13 mouse cellular contexts compared by ENCODE assay signal in the genomic region with DNA sequence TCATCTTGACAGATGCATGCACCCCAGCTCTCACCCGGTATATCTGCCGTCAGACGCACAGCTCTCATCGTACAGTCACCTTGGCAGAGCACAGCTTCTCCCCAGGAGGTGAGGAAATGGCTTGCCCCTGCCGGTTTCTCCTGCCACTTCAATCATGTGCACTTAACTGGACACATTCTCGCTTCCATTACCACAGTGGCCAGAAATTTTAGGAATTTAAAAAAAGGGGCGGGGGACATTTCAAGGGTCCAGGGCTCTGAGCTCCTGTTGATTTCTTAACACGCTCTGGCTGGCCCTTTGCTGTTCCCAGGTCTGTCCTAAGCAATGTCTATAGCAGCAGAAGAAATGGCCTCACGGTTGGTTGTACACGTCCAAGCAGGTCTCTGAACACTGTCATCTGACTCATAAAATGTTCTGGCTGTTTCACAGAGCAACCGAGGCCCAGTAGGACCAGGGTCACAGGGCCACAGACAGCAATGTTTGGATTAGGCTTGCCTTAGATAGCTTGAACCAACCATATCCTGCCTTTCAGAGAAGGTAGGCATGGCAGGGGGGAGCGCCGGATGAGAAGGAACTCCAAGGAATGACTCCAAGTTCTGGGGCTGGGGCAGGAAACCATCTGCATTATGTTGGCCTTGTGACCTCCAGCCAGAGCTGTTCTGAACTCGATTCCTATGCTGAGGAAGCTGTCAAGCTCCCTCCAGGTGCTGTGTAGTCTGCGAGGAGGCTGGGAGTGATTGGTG. TPM values are rescaled to one million over a fixed set of nuclear protein-coding genes. Genes with fewer than 3 reads are reported as not detected.
DNase-seq lines count a peak whose midpoint lies in the region; ATAC-seq and TF ChIP-seq lines count a peak whose summit lies in the region.
"Had no signal": no experiment of that assay in that cellular context is flagged by ENCODE, and none has a peak within 500 bp of the region (broad histone marks: within the 10 kb centered on the region; RNA-seq: fewer than 3 reads in every experiment).

No protein-coding gene starts in this region.

- no peaks in the 10 kb centered on the region for H3K9me3 ChIP-seq in heart, embryonic 12.5 days (replicated peaks)
- H3K9me3 ChIP-seq in heart, postnatal 0 days (replicated peaks; ENCODE audit: control insufficient read depth, low read length): no peaks in the 10 kb centered on the region
- H3K9me3 ChIP-seq in forebrain, embryonic 11.5 days (ENCODE audit: control insufficient read depth, low read length): no peaks in the 10 kb centered on the region
- H3K9me3 ChIP-seq: embryonic facial prominence, embryonic 15.5 days had no signal

- no peak for DNase-seq in heart, postnatal 25 days (ENCODE audit: low spot score)
- peak; percentile 31 to 49 for DNase-seq in urinary bladder, postnatal 36 days (ENCODE audit: low spot score in 2 of 2)
- no peak for DNase-seq in urinary bladder, postnatal 4 days (ENCODE audit: low spot score in 2 of 2)
- no peak for DNase-seq in heart, postnatal 0 days (ENCODE audit: low spot score)
- DNase-seq in forebrain, embryonic 11.5 days (ENCODE audit: low spot score): no peak
- no peak for DNase-seq in layer of hippocampus, postnatal 10 days (ENCODE audit: low spot score in 2 of 2)
- DNase-seq in layer of hippocampus, postnatal 14 days (ENCODE audit: low spot score in 2 of 2): no peak
- DNase-seq: thymus, adult 18-20 months had no signal

- 38% methylated on average over 15 of the region's 15 CpGs for WGBS in heart, embryonic 12.5 days
- 43% methylated on average over 15 of the region's 15 CpGs for WGBS in heart, postnatal 0 days
- WGBS in forebrain, embryonic 11.5 days: 71% methylated on average over 15 of the region's 15 CpGs

- H3K27ac ChIP-seq in heart, embryonic 12.5 days (ENCODE audit: poor library complexity, severe bottlenecking): peak overlapping the region; percentile 30; the same call in 1 of the 2 replicates
- peak overlapping the region; percentile 63 for H3K27ac ChIP-seq in heart, postnatal 0 days (ENCODE audit: low read depth)
- no peak overlapping the region for H3K27ac ChIP-seq in forebrain, embryonic 11.5 days (ENCODE audit: low read depth, low read length)
- H3K27ac ChIP-seq: embryonic facial prominence, embryonic 15.5 days; hindbrain, embryonic 14.5 days had no signal

- 0 out of 2 replicates have a peak overlapping the region, but pooled peaks have one; percentile 14 for H3K4me2 ChIP-seq in heart, embryonic 12.5 days
- H3K4me2 ChIP-seq in heart, postnatal 0 days (ENCODE audit: low read depth, low read length): no peak overlapping the region
- H3K4me2 ChIP-seq in forebrain, embryonic 11.5 days (ENCODE audit: low read depth, low read length, severe bottlenecking): no peak overlapping the region
- H3K4me2 ChIP-seq: embryonic facial prominence, embryonic 15.5 days; hindbrain, embryonic 14.5 days; liver, embryonic 11.5 days had no signal

- no peak overlapping the region for H3K9ac ChIP-seq in heart, embryonic 12.5 days
- no peak overlapping the region for H3K9ac ChIP-seq in heart, postnatal 0 days (replicated peaks; ENCODE audit: low read depth, low read length)
- H3K9ac ChIP-seq in forebrain, embryonic 11.5 days (ENCODE audit: low read length): no peak overlapping the region
- H3K9ac ChIP-seq: embryonic facial prominence, embryonic 15.5 days; hindbrain, embryonic 14.5 days had no signal

- H3K4me3 ChIP-seq in heart, embryonic 12.5 days: no peak overlapping the region
- H3K4me3 ChIP-seq in heart, postnatal 0 days (ENCODE audit: low read depth, low read length): no peak overlapping the region
- no peak overlapping the region for H3K4me3 ChIP-seq in forebrain, embryonic 11.5 days (ENCODE audit: low read depth, low read length)
- H3K4me3 ChIP-seq: embryonic facial prominence, embryonic 15.5 days had no signal

- H3K27me3 ChIP-seq in heart, embryonic 12.5 days (replicated peaks): peaks cover 18% of the 10 kb centered on the region
- peaks cover 20% of the 10 kb centered on the region for H3K27me3 ChIP-seq in heart, postnatal 0 days (ENCODE audit: control insufficient read depth, insufficient read depth, low read length)
- H3K27me3 ChIP-seq in forebrain, embryonic 11.5 days (ENCODE audit: control insufficient read depth, insufficient read depth, low read length): peaks cover 21% of the 10 kb centered on the region

- TF ChIP-seq EP300 in heart, postnatal 0 days (IDR thresholded peaks at IDR 0.05; ENCODE audit: low read depth): no peak

- no peak for ATAC-seq in heart, embryonic 12.5 days (ENCODE audit: insufficient number of reproducible peaks, low FRiP score)
- 0 out of 2 replicates have a peak, but pooled peaks have one; percentile 16 for ATAC-seq in heart, postnatal 0 days (ENCODE audit: insufficient read depth, low read depth)
- ATAC-seq in forebrain, embryonic 11.5 days (replicated peaks; ENCODE audit: low FRiP score): no peak
- ATAC-seq: midbrain, embryonic 16.5 days had no signal

- no peak for TF ChIP-seq CTCF in heart, postnatal 0 days (IDR thresholded peaks at IDR 0.05; ENCODE audit: low read depth)

- intact Hi-C loops in heart, postnatal 25 days (cut with DNase I): no loop called here

- H3K36me3 ChIP-seq in heart, embryonic 12.5 days: no peaks in the 10 kb centered on the region
- no peaks in the 10 kb centered on the region for H3K36me3 ChIP-seq in heart, postnatal 0 days (replicated peaks; ENCODE audit: control insufficient read depth, insufficient read depth, low read length)
- H3K36me3 ChIP-seq in forebrain, embryonic 11.5 days (ENCODE audit: control insufficient read depth, insufficient read depth, low read length): no peaks in the 10 kb centered on the region
- H3K36me3 ChIP-seq: embryonic facial prominence, embryonic 15.5 days had no signal

- peaks cover 34% of the 10 kb centered on the region for H3K4me1 ChIP-seq in heart, embryonic 12.5 days (replicated peaks)
- peaks cover 19% of the 10 kb centered on the region for H3K4me1 ChIP-seq in heart, postnatal 0 days (ENCODE audit: control insufficient read depth, insufficient read depth)
- peaks cover 5% of the 10 kb centered on the region for H3K4me1 ChIP-seq in forebrain, embryonic 11.5 days (replicated peaks; ENCODE audit: control insufficient read depth, insufficient read depth, low read length)

RNA-seq across cellular contexts. Expression of gene Ppa1, which starts 21.0 kb away (rescaled TPM):
- polyA plus RNA-seq in heart, embryonic 12.5 days (2016; fragmentation: Nextera tagmentation; extraction: Ambion mirVana): 130 and 132 TPM in 2 replicates
- 10 to 100 TPM; 63.9 to 70.1 TPM for total RNA-seq in heart, postnatal 25 days (2021)
- total RNA-seq in heart, postnatal 0 days (2014; rRNA removed; ENCODE audit: low replicate concordance): 28.2 and 35.5 TPM in 2 replicates
- 53.0 and 54.8 TPM in 2 replicates for polyA plus RNA-seq in heart, postnatal 0 days (2015; fragmentation: Nextera tagmentation; extraction: Ambion mirVana)
- polyA plus RNA-seq in forebrain, embryonic 11.5 days (2014; fragmentation: Nextera tagmentation; extraction: Ambion mirVana): 325 and 330 TPM in 2 replicates
- 100 to 1,000 TPM; 117 to 126 TPM for total RNA-seq in layer of hippocampus, postnatal 10 days (2021)
- 100 to 1,000 TPM; 102 to 108 TPM for total RNA-seq in layer of hippocampus, postnatal 14 days (2021)

RNA-seq across cellular contexts. Expression of gene Npffr1, which starts 32.1 kb away (rescaled TPM):
- polyA plus RNA-seq in heart, embryonic 12.5 days (2016; fragmentation: Nextera tagmentation; extraction: Ambion mirVana): 0.05 and 0.06 TPM in 2 replicates
- total RNA-seq in heart, postnatal 25 days (2021): not detected
- not detected in 2 replicates for total RNA-seq in heart, postnatal 0 days (2014; rRNA removed; ENCODE audit: low replicate concordance)
- 0.05 TPM in 1 of 2 replicates, not detected in the other for polyA plus RNA-seq in heart, postnatal 0 days (2015; fragmentation: Nextera tagmentation; extraction: Ambion mirVana)
- polyA plus RNA-seq in forebrain, embryonic 11.5 days (2014; fragmentation: Nextera tagmentation; extraction: Ambion mirVana): 0.05 and 0.09 TPM in 2 replicates
- 1 to 10 TPM; 4.1 to 4.5 TPM for total RNA-seq in layer of hippocampus, postnatal 10 days (2021)
- 1 to 10 TPM; 3.6 to 5.2 TPM for total RNA-seq in layer of hippocampus, postnatal 14 days (2021)
- polyA plus RNA-seq: embryonic facial prominence, embryonic 15.5 days; liver, embryonic 11.5 days had no signal

RNA-seq across cellular contexts. Expression of gene Sar1a, which starts 52.7 kb away (rescaled TPM):
- polyA plus RNA-seq in heart, embryonic 12.5 days (2016; fragmentation: Nextera tagmentation; extraction: Ambion mirVana): 172 and 179 TPM in 2 replicates
- total RNA-seq in heart, postnatal 25 days (2021): 100 to 1,000 TPM; 142 to 152 TPM
- total RNA-seq in heart, postnatal 0 days (2014; rRNA removed; ENCODE audit: low replicate concordance): 137 and 148 TPM in 2 replicates
- 140 and 151 TPM in 2 replicates for polyA plus RNA-seq in heart, postnatal 0 days (2015; fragmentation: Nextera tagmentation; extraction: Ambion mirVana)
- 231 and 238 TPM in 2 replicates for polyA plus RNA-seq in forebrain, embryonic 11.5 days (2014; fragmentation: Nextera tagmentation; extraction: Ambion mirVana)
- 100 to 1,000 TPM; 127 TPM for total RNA-seq in layer of hippocampus, postnatal 10 days (2021)
- total RNA-seq in layer of hippocampus, postnatal 14 days (2021): 100 to 1,000 TPM; 118 to 121 TPM

Comparison
In these comparisons a context has a peak if more than half of its experiments do, and no peak if none do; other contexts are left out.
1. DNase-seq: peak in urinary bladder, postnatal 36 days (2 of 2); none in heart, postnatal 25 days (single experiment), urinary bladder, postnatal 4 days (0 of 2), heart, postnatal 0 days (single experiment), forebrain, embryonic 11.5 days (single experiment), layer of hippocampus, postnatal 10 days (0 of 2) and layer of hippocampus, postnatal 14 days (0 of 2).